Mouse (Mus musculus) cerebellum, postnatal 14 days (tissue): ENCODE data around the gene Lhfpl3.
"Not testable (repeated sequence)": the region's sequence is repeated elsewhere in the genome, so short reads cannot be mapped to it uniquely, and the experiment has no call there.

Source experiments
- DNase-seq, 2 experiments: peaks; one replicate each; pipeline ENCODE4 v3.0.0; 2021; ENCODE audit warnings: mixed read lengths in 2 of 2

The Lhfpl3 gene

GRCm38 (mm10) chr5:22745885-22746532, at the start of gene Lhfpl3:
Lhfpl3 (plus strand) TSS chr5:22746059.
- DNase-seq: peak; percentile 63 to 66

GRCm38 (mm10) chr5:22706271-22706670, 39.6 kb upstream of the Lhfpl3 start:
- not testable (repeated sequence) for DNase-seq

GRCm38 (mm10) chr5:22745529-22745884, 352 bp upstream of the Lhfpl3 start:
- DNase-seq: no peak

GRCm38 (mm10) chr5:22746533-22747021, 718 bp downstream of the Lhfpl3 start:
- peak in 1 of 2 experiments; percentile 45 for DNase-seq

- no peak for DNase-seq
These were observed 1.4 kb downstream of the Lhfpl3 start for GRCm38 (mm10) chr5:22747305-22747704.

GRCm38 (mm10) chr5:22757261-22757660, 11.4 kb downstream of the Lhfpl3 start:
- peak; percentile 48 to 57 for DNase-seq

- DNase-seq: peak; percentile 13 to 59
These were observed 24.9 kb downstream of the Lhfpl3 start for GRCm38 (mm10) chr5:22770726-22771125.

GRCm38 (mm10) chr5:22795361-22795760, 49.5 kb downstream of the Lhfpl3 start:
- DNase-seq: no peak

- DNase-seq: no peak
These were observed 67.6 kb downstream of the Lhfpl3 start for GRCm38 (mm10) chr5:22813426-22813825.

- DNase-seq: no peak
These were observed 84.1 kb downstream of the Lhfpl3 start for GRCm38 (mm10) chr5:22829822-22830450.

GRCm38 (mm10) chr5:22851572-22851971, 105.7 kb downstream of the Lhfpl3 start:
- DNase-seq: no peak

GRCm38 (mm10) chr5:22853503-22853902, 107.6 kb downstream of the Lhfpl3 start:
- DNase-seq: no peak

GRCm38 (mm10) chr5:22856480-22856879, 110.6 kb downstream of the Lhfpl3 start:
- no peak for DNase-seq

- DNase-seq: peak; percentile 25 to 53
These were observed 115.5 kb downstream of the Lhfpl3 start for GRCm38 (mm10) chr5:22861399-22861798.

GRCm38 (mm10) chr5:22869031-22869430, 123.2 kb downstream of the Lhfpl3 start:
- DNase-seq: no peak

- no peak for DNase-seq
These were observed 126.6 kb downstream of the Lhfpl3 start for GRCm38 (mm10) chr5:22872417-22872816.

- peak; percentile 62 to 80 for DNase-seq
These were observed 142.5 kb downstream of the Lhfpl3 start for GRCm38 (mm10) chr5:22888345-22888744.

GRCm38 (mm10) chr5:22889481-22889880, 143.6 kb downstream of the Lhfpl3 start:
- DNase-seq: peak; percentile 38 to 45

- no peak for DNase-seq
These were observed 151.4 kb downstream of the Lhfpl3 start for GRCm38 (mm10) chr5:22897228-22897627.

- DNase-seq: no peak
These were observed 151.9 kb downstream of the Lhfpl3 start for GRCm38 (mm10) chr5:22897656-22898289.

GRCm38 (mm10) chr5:22898593-22898992, 152.7 kb downstream of the Lhfpl3 start:
- DNase-seq: no peak

GRCm38 (mm10) chr5:22899913-22900312, 154.1 kb downstream of the Lhfpl3 start:
- DNase-seq: no peak

- no peak for DNase-seq
These were observed 171.3 kb downstream of the Lhfpl3 start for GRCm38 (mm10) chr5:22917197-22917596.

- no peak for DNase-seq
These were observed 180.3 kb downstream of the Lhfpl3 start for GRCm38 (mm10) chr5:22926171-22926570.
